Mouse (Mus musculus) cortical plate, adult 2 months (tissue): Measurements from ENCODE around the gene Camk2b.
"Not testable (repeated sequence)": the region's sequence is repeated elsewhere in the genome, so short reads cannot be mapped to it uniquely, and the experiment has no call there.

Experiments
- CTCF ChIP-seq: fragments of 200-500 bp; IDR thresholded peaks from 2 replicates; pipeline ENCODE4 v1.5.1; 2011; ENCODE audit warnings: mild to moderate bottlenecking, control low read depth, low read length; ENCODE audit not compliant: insufficient read depth; ENCODE audit errors: extremely low read depth
- POLR2A ChIP-seq: fragments of 200-500 bp; IDR thresholded peaks from 2 replicates; pipeline ENCODE4 v1.6.1; 2011; ENCODE audit warnings: mild to moderate bottlenecking, low read length, control low read depth; ENCODE audit not compliant: insufficient read depth; ENCODE audit errors: extremely low read depth

- TF ChIP-seq POLR2A, CTCF: not testable (repeated sequence)
Measured at GRCm38 (mm10) chr11:6096637-6097036, 30.5 kb upstream of the Camk2b start.
